Mouse (Mus musculus): Measurements from ENCODE around the gene Srm. TPM values are rescaled to one million over a fixed set of nuclear protein-coding genes. Genes with fewer than 3 reads are reported as not detected.

Srm gene
- polyA plus RNA-seq, 1 experiment from 2014 or later, result 122 TPM

DNA sequence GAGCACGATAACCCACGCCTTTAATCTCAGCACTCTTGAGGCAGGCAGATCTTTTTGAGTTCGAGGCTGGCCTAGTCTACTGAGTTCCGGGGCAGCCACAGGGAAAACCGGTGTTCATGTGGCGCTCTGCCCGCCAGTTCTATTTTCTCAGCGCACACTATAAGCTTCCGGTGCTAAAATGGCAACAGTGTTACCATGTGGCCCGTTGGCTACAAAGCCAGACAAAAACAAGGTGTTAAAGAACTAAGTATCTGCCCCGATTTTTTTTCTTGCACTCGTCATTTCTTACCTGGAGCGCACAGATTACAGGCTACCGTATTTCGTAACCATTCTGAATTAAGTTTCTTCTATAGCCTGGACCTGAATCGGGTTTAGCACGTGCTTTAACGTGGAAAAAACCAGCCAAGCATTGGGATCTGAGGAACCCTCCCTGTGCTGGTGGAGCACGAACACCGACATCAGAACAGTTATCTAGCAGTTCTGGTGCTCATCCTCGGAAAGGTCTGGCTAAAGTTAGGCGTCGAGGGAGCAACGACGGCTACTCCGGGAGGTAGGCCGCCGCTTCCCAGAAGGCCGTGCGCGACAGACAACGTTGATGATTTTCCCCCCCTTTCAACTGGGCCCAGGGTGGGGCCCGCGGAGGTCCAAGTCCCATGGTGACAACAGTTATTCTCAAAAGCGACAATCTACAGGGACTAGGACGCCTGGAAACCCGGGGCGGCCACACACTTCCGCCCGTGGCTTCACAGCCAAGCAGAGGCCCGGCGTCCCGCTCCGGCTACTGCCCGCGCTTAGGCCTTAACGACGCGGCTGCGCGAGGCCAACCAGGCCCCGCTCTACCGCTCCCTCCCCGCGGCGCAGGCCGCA is 34.7 kb downstream of the Srm start:
- Histone ChIP-seq H3K9me3 (replicated peaks; ENCODE audit: low read length) (no peaks in the 10 kb centered on the region), H3K4me1 (replicated peaks; ENCODE audit: insufficient read depth, low read length) (peaks cover 15% of the 10 kb centered on the region), H3K36me3 (ENCODE audit: insufficient read depth, low read length) (peaks cover 30% of the 10 kb centered on the region), H3K4me2 (ENCODE audit: low read length) (peak overlapping the region; percentile 64), H3K27me3 (ENCODE audit: insufficient read depth, low read length) (no peaks in the 10 kb centered on the region), H3K27ac (peak overlapping the region; percentile 97), H3K9ac (ENCODE audit: low read depth, low read length) (peak overlapping the region; percentile 99), H3K4me3 (replicated peaks; ENCODE audit: low read depth, low read length) (peak overlapping the region; percentile 92)
- no peak for TF ChIP-seq CTCF (IDR thresholded peaks at IDR 0.05; ENCODE audit: low read depth)
- peak; percentile 49 for ATAC-seq (replicated peaks; ENCODE audit: low FRiP score, low read depth)
- WGBS, result under 1% methylated on average over 57 of the region's 57 CpGs
- peak; percentile 71 for DNase-seq (ENCODE audit: low spot score)

DNA sequence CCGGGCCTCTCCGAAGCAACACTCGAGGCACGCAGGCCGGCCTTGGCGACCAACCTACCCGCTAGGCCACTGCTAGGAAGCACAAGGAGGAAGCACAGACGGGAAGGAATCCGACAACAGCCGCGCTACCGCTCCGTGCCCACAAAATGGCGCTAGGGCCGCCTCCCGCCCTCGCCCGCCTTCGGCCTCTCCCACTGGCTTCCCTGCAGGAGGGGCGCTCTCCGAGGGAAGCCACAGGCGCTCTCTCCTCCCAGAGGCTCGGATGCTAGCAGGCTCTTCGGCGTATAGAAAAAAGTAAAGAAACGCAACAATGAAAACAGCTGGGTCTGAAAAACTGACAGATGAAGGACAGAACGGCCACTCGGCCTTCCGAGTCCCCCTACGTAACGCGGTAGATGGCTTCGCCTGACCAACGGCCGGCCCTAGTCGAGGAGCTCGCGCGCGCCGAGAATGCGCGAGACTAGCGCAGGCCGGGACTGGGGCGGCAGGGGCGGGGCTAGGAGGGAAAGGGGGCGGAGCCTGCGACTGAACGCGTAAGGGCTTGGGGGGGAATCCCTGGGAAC is 35.4 kb downstream of the Srm start, which contains the start of gene Tardbp:
Tardbp (minus strand) TSS at position 397 of the 563 bp plus-strand sequence.
- DNase-seq (ENCODE audit: low spot score), result peak; percentile 97
- peak within 1 kb of the TSS; percentile 92 for H3K4me3 ChIP-seq (replicated peaks; ENCODE audit: low read depth, low read length)
- TF ChIP-seq CTCF (IDR thresholded peaks at IDR 0.05; ENCODE audit: low read depth), result peak; percentile 8; the same call in 1 of the 2 replicates
- H3K9me3 ChIP-seq (replicated peaks; ENCODE audit: low read length), result no peaks in the 10 kb centered on the region
- H3K4me2 ChIP-seq (ENCODE audit: low read length), result peak within 1 kb of the TSS; percentile 64
- under 1% methylated on average over 51 of the region's 51 CpGs for WGBS
- peak within 1 kb of the TSS; percentile 97 for H3K27ac ChIP-seq
- no peaks in the 10 kb centered on the region for H3K27me3 ChIP-seq (ENCODE audit: insufficient read depth, low read length)
- H3K9ac ChIP-seq (ENCODE audit: low read depth, low read length), result peak within 1 kb of the TSS; percentile 99
- peaks cover 15% of the 10 kb centered on the region for H3K4me1 ChIP-seq (replicated peaks; ENCODE audit: insufficient read depth, low read length)
- peaks cover 24% of the 10 kb centered on the region for H3K36me3 ChIP-seq (ENCODE audit: insufficient read depth, low read length)
- peak; percentile 97 for ATAC-seq (replicated peaks; ENCODE audit: low FRiP score, low read depth)

DNA sequence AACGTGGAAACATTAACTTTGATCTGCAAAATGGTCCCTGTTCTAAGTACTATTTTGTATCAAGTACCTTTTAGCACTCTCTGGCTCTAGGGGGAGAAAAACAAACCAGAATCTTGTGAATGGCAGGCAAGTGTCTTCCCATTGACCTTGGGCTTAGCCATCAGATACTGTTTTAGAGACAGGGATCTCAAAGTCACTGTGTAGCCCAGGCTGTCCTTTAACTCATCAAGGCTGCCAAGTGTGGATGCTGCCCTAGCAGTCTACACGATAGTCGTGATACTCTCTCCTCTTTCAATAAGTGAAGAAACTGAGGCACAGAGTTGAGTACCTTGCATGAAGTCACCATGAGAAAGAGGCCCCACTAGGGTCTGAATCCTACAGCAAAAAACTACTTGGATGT is 35.9 kb downstream of the Srm start:
- no peak for TF ChIP-seq CTCF (IDR thresholded peaks at IDR 0.05; ENCODE audit: low read depth)
- Histone ChIP-seq H3K9me3 (replicated peaks; ENCODE audit: low read length) (no peaks in the 10 kb centered on the region), H3K4me2 (ENCODE audit: low read length) (peak overlapping the region; percentile 64; the same call in 1 of the 2 replicates), H3K9ac (ENCODE audit: low read depth, low read length) (peak overlapping the region; percentile 99; the same call in 1 of the 2 replicates), H3K27me3 (ENCODE audit: insufficient read depth, low read length) (no peaks in the 10 kb centered on the region), H3K4me3 (replicated peaks; ENCODE audit: low read depth, low read length) (peak overlapping the region; percentile 92), H3K27ac (peak overlapping the region; percentile 32; the same call in 1 of the 2 replicates), H3K4me1 (replicated peaks; ENCODE audit: insufficient read depth, low read length) (peaks cover 15% of the 10 kb centered on the region), H3K36me3 (ENCODE audit: insufficient read depth, low read length) (peaks cover 19% of the 10 kb centered on the region; the same call in 1 of the 2 replicates)
- 61% methylated on average over 3 of the region's 3 CpGs for WGBS
- ATAC-seq (replicated peaks; ENCODE audit: low FRiP score, low read depth) (peak; percentile 4), DNase-seq (ENCODE audit: low spot score) (no peak)

DNA sequence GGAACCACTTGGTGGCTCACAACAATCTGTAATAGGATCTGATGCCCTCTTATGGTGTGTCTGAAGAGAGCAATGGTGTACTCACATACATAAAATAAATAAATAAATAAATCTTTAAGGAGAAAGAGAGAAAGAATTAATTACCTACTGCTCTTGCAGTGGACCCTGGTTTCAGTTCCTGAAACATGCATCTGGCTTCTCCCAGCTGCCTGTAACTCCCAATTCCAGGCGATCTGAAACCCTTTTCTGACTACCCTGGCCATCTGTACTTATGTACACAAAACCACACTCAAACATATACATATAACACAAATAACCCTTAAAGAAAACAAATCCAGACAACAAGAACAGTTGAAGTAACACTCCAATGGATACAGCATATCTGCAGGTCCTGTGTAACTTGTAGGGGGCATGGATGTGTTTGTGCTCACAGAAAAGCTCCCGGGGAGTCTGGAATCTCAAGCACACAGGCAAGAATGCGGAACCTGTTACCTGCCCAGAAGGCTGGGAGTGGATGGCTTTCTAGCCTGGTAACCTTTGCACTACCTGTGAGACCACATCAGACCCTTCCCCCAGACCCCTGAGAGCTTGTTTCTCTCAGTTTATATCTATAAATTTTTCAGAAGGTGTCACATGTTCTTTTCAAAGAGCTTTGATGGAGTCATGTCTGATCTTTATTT is 40.9 kb downstream of the Srm start:
- TF ChIP-seq CTCF (IDR thresholded peaks at IDR 0.05; ENCODE audit: low read depth), result no peak
- Histone ChIP-seq H3K27ac (peak overlapping the region; percentile 77), H3K9ac (ENCODE audit: low read depth, low read length) (no peak overlapping the region), H3K9me3 (replicated peaks; ENCODE audit: low read length) (no peaks in the 10 kb centered on the region), H3K4me1 (replicated peaks; ENCODE audit: insufficient read depth, low read length) (peaks cover 6% of the 10 kb centered on the region), H3K27me3 (ENCODE audit: insufficient read depth, low read length) (no peaks in the 10 kb centered on the region), H3K36me3 (ENCODE audit: insufficient read depth, low read length) (no peaks in the 10 kb centered on the region), H3K4me2 (ENCODE audit: low read length) (no peak overlapping the region), H3K4me3 (replicated peaks; ENCODE audit: low read depth, low read length) (no peak overlapping the region)
- 55% methylated on average over 3 of the region's 3 CpGs for WGBS
- peak; percentile 55; the same call in 1 of the 2 replicates for ATAC-seq (replicated peaks; ENCODE audit: low FRiP score, low read depth)
- no peak for DNase-seq (ENCODE audit: low spot score)

DNA sequence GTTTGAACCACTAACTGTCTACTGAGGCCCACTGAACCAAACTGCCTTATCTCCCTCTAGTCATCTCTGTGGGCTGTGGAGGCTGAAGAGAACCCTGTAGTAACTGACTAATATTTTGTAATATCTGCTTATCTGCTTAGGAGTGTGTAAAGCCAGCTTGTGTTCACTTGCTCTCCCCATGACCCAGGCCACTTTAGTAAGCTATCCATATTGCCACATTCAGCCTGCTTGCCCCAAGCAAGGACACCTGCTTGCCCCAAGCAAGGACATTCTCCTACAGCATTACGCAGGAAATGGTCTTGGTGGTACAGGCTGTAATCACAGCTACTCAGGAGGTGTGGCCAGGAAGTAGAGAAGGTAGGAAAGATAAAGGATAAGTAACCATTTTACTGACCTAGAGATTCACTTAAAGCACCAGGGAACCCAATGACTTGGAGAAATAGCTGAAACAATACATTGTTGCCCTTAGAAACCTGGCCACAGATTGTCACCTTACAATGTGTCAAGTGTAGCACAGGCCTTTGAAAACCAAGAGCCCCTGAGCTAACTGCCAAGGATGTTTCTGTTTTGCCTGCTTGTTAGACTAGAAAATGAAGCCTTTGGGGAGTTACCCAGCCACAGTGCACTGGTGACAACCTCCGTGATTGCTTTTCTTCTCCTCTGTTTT is 42.2 kb downstream of the Srm start:
- no peak overlapping the region for H3K4me2 ChIP-seq (ENCODE audit: low read length)
- peak overlapping the region; percentile 51 for H3K27ac ChIP-seq
- DNase-seq (ENCODE audit: low spot score) (no peak), ATAC-seq (replicated peaks; ENCODE audit: low FRiP score, low read depth) (no peak)
- no peak overlapping the region for H3K9ac ChIP-seq (ENCODE audit: low read depth, low read length)
- WGBS, result 44% methylated on average over 2 of the region's 2 CpGs
- H3K4me3 ChIP-seq (replicated peaks; ENCODE audit: low read depth, low read length), result no peak overlapping the region
- peaks cover 4% of the 10 kb centered on the region for H3K4me1 ChIP-seq (replicated peaks; ENCODE audit: insufficient read depth, low read length)
- no peaks in the 10 kb centered on the region for H3K9me3 ChIP-seq (replicated peaks; ENCODE audit: low read length)
- no peaks in the 10 kb centered on the region for H3K36me3 ChIP-seq (ENCODE audit: insufficient read depth, low read length)
- TF ChIP-seq CTCF (IDR thresholded peaks at IDR 0.05; ENCODE audit: low read depth), result no peak
- no peaks in the 10 kb centered on the region for H3K27me3 ChIP-seq (ENCODE audit: insufficient read depth, low read length)

All from kidney, postnatal 0 days (tissue).